Mouse (Mus musculus): Measurements from ENCODE around the gene Gm21833.
"Not testable (repeated sequence)": the region's sequence is repeated elsewhere in the genome, so short reads cannot be mapped to it uniquely, and the experiment has no call there.

The Gm21833 gene

DNA sequence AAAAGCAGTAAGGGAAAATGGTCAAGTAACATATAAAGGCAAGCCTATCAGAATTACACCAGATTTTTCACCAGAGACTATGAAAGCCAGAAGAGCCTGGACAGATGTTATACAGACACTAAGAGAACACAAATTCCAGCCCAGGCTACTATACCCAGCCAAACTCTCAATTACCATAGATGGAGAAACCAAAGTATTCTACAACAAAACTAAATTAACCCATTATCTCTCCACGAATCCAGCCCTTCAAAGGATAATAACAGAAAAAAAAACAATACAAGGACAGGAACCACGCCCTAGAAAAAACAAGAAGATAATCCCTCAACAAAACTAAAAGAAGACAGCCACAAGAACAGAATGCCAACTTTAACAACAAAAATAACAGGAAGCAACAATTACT, at the start of gene Gm21833:
Gene Gm21833 (plus strand): TSS at position 301 of the 400 bp plus-strand sequence.
- not testable (repeated sequence) for DNase-seq (ENCODE audit: low spot score)

DNA sequence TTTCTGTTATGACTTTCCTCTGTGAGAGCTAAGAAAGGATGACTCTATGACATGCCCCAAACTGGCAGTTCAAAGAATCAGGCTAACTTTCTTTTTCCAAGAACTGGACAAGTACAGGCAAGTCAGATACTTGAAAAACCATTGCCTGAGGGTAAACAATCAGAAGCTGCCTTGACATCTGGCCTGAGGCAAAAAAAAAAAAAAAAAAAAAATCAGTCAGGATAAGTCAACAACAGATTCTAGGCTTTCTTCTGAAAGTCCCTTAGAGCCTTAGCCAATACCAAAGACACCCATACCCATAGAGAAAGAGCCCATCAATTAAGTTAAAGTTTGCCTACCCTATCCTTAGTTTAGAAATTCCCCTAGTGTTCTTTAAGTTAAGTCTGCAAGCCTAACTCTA, 38.7 kb upstream of the Gm21833 start:
- no peak for DNase-seq (ENCODE audit: low spot score)

- no peak for DNase-seq (ENCODE audit: low spot score)
These were observed 31.7 kb upstream of the Gm21833 start for GRCm38 (mm10) chr16:82796489-82796888.

- DNase-seq (ENCODE audit: low spot score): no peak
These were observed 12.9 kb upstream of the Gm21833 start for GRCm38 (mm10) chr16:82815255-82815654.

DNA sequence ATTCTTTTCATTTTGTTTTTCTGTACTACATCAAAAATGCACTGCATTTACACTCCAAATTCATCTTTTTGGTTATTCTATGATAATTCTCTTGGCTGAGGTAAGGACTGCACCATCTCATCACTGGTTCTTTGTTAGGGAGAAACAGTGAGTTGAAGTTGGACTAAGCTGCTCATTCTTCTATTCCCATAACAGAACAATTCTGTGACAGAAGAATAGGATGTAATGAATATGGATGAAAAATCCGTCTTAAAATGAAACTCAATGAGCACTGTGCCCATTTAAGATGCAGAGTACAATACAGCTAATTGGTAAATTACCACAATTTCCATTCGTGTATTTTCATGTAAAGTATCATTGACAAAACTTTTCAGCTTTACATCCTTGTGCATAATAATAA, 11.6 kb upstream of the Gm21833 start:
- no peak for DNase-seq (ENCODE audit: low spot score)

GRCm38 (mm10) chr16:82855752-82856151, 27.6 kb downstream of the Gm21833 start:
- no peak for DNase-seq (ENCODE audit: low spot score)

DNA sequence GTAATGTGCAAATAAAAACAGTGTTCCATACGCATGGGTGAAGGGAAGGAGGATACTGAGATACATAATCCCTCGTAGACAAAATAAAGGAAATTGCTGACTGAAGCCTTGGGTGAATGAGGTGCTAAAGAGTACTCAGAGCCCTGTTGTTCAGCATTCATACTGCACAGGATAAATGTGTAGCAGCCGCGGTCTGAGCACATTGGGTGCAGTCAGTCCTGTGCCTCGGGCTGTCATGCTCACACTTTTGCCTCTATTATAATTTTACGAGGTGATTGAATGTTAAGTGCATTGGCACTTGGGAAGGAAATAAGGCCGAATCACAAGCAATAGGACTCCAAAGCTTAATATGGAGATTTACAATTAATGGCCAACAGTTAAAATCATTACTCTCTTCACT, 36.4 kb downstream of the Gm21833 start:
- no peak for DNase-seq (ENCODE audit: low spot score)

All from left cerebral cortex, adult 11 months (tissue).